Mouse (Mus musculus) embryonic fibroblast, embryonic 13.5 days (primary cell): ENCODE data around the gene Pianp. TPM values are rescaled to one million over a fixed set of nuclear protein-coding genes. Genes with fewer than 3 reads are reported as not detected.

Experiments
- H3K27ac ChIP-seq: 2 replicates; pipeline ENCODE4 v1.5.1; 2012; ENCODE audit warnings: low read length, control low read depth, inconsistent platforms; ENCODE audit not compliant: insufficient read depth
- H3K4me1 ChIP-seq: 2 replicates; pipeline ENCODE4 v1.6.1; 2011; ENCODE audit warnings: low read length; ENCODE audit not compliant: control insufficient read depth, insufficient read depth
- H3K4me3 ChIP-seq: 2 replicates; pipeline ENCODE4 v1.5.1; 2011; ENCODE audit warnings: mild to moderate bottlenecking, control low read depth, low read length; ENCODE audit not compliant: insufficient read depth
- CTCF ChIP-seq: IDR thresholded peaks from 2 replicates; pipeline ENCODE4 v1.5.1; 2011; ENCODE audit warnings: mild to moderate bottlenecking, control low read depth, low read length, moderate library complexity, borderline replicate concordance; ENCODE audit not compliant: insufficient read depth
- POLR2A ChIP-seq: IDR thresholded peaks from 2 replicates; pipeline ENCODE4 v1.6.1; 2011; ENCODE audit warnings: low read depth, mild to moderate bottlenecking, control low read depth, low read length, moderate library complexity
- polyA plus RNA-seq: library from polyadenylated mRNA; stranded (reverse); fragments of >200 nt; gene quantifications from 2 replicates; pipeline ENCODE4 v1.2.4, GENCODE M21; 2011; ENCODE audit warnings: low read depth; ENCODE audit not compliant: missing spikeins, insufficient read length

Gene Pianp
- 1.9 TPM in 1 of 2 replicates, not detected in the other for polyA plus RNA-seq

DNA sequence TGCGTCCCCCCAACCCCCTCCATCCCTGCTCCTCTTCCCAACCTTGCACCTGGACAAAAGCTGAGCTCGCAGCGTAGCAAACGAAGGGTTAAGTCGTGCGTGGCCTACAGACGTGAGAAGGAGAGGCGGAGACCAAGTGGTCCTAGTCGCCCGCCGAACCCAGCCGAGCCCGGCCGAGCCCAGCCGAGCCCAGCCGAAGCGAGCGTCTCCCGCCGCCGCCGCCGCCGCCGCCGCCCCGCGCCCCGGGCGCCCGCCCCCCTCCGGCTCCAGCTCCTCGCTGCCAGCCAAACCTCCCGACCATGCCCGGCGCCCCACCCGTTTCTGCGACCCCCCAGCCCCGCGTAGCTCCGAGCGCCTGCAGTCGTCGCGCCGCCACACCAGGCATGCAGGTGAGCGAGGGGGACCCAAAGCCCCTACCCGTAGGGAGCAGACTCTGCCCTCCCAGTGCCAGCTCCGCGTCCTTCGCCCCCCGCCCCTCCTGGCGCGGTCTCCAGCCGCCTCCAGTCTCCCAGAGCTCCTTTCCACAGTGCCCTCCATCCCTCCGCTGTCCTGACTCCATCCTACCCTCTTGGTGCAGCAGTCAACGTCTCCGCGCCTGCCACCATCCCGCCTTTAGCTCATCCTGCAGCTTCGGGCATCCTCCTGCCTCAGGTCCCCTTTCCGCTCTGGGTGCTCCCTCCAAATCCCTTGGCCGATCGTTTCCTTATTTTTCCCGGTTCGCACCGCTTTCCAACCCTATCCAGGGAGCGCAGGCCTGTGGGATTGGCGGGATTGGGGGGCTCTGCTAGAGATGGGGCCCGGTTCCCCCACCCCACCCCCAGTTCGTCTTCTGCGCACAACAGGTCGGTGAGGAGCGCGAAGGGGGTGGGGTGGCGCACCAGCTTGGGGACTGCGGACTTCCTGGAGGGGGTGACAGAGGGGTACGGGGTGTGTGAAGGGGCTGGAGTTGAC, at the start of gene Pianp:
Gene Pianp, plus strand, starts transcription at position 144 of the 951 bp plus-strand sequence.
- H3K27ac ChIP-seq = no peak within 1 kb of the TSS
- peak within 1 kb of the TSS; percentile 22 for H3K4me3 ChIP-seq
- no peaks in the 10 kb centered on the region for H3K4me1 ChIP-seq
- TF ChIP-seq POLR2A (no peak), CTCF (no peak)

DNA sequence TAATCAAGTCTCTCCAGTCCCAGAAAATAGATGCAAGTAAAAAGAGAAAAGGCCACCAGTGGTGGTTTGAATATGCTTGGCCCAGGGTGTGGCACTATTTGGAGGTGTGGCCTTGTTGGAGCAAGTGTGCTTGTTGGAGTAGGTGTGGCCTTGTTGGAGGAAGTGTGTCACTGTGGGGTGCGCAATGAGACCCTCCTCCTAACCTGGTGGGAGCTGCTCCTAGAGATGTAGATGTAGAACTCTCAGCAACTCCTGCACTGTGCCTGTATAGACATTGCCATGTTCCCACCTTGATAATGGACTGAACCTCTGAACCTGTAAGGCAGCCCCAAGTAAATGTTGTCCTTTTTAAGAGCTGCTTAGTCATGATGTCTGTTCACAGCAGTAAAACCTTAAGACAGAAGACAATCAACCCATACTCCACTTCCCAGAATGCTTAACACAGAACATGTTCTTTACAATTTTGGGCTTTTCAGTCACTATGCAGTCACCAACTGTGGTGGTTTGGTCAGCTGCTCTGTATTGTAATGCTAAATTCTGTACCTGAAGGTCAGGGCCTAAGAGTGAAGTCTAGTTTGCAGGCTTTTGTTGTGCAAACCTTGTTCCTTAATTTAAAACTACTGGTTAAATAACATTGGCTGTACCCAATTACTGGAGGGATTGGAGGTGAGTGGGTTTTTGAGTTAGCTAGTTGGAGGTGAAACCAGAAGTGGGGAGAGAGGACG, 42.3 kb upstream of the Pianp start:
- H3K4me3 ChIP-seq = no peak overlapping the region
- H3K4me1 ChIP-seq = no peaks in the 10 kb centered on the region
- TF ChIP-seq CTCF (no peak), POLR2A (no peak)
- H3K27ac ChIP-seq = no peak overlapping the region

DNA sequence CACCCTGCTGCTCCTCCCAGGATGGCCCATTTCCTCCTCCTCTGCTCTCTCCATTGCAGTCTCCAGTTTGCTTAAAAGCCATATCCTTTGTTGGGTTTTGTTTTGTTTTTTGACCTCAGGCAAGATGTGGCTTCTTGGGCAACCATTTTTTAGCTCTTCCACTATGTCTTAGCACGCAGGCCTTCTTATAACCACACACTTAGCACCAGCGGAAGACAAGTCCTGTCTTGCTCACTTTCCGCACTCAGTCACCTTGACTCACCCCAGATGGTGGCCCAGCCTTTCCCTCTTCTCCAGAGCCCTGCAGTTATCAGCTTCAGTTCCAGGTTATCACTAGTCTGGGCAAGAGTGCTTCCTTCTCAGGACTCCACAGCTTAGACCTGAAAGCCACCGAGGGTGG, 41.3 kb upstream of the Pianp start:
- no peak for TF ChIP-seq CTCF
- TF ChIP-seq POLR2A = no peak
- Histone ChIP-seq H3K4me3 (no peak overlapping the region), H3K27ac (no peak overlapping the region), H3K4me1 (no peaks in the 10 kb centered on the region)

DNA sequence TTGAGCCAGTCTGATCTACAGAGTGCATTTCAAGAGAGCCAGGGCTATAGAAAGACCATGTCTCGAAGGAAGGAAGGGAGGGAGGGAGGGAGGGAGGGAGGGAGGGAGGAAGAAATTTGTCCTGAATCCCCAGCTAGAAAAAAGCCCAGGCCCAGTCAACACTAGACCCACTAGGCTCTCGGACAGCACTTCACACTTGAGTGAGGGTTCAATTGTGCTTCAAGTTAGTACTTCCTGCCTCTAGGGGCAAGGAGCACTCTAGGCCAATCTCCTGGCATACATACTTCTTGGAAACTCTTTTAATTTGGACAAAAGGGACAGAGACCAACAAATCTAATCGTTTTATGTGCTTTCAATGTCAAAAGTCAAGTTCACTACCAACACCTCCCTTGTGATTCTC, 38.4 kb upstream of the Pianp start:
- Histone ChIP-seq H3K27ac (no peak overlapping the region), H3K4me3 (no peak overlapping the region)
- no peak for TF ChIP-seq POLR2A
- TF ChIP-seq CTCF = no peak

DNA sequence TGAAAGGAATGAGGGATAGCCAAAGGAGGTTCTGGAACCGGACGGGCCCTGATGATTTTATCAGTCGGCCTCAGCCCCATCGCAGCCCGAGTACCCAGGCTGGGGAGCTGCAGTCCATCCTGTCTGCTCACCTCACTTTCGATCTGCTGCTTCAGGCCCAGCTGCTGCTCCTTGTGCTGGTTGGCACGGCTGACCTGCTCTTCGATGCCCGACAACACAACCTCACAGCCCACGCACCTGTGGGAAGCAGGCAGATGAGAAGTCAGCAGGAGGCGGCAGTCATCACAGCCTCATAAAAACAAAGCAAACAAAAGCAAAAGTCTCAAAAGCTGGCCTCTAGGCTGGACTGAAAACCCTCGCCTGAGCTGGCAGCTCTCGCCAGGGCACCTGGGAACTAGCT, 36.5 kb upstream of the Pianp start:
- TF ChIP-seq CTCF (no peak), POLR2A (no peak)
- no peaks in the 10 kb centered on the region for H3K4me1 ChIP-seq
- H3K27ac ChIP-seq = no peak overlapping the region
- no peak overlapping the region for H3K4me3 ChIP-seq

More for the DNA sequence above, 38.4 kb upstream of the Pianp start:
- H3K4me1 ChIP-seq = no peaks in the 10 kb centered on the region

DNA sequence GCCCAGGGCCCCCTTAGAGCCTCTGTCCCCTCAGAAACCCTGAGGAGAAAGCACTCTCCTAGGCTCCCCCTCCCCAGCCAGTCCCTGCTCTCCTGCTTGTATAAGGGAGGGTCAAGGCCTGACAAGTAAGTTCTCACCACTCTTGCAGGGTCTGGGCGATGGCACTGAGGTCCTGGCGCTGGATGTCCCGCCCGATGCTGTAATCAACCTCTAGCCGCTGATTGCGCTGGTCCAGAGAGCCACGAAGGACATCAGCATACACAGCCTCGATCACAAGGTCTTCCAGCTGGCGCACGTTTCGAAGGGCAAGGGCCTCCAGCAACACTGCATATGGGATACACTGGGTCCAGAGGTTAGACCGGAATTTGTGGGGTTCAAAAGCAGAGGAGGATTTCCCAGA, 35.5 kb upstream of the Pianp start:
- no peaks in the 10 kb centered on the region for H3K4me1 ChIP-seq
- H3K4me3 ChIP-seq = no peak overlapping the region
- TF ChIP-seq POLR2A (no peak), CTCF (no peak)
- no peak overlapping the region for H3K27ac ChIP-seq

DNA sequence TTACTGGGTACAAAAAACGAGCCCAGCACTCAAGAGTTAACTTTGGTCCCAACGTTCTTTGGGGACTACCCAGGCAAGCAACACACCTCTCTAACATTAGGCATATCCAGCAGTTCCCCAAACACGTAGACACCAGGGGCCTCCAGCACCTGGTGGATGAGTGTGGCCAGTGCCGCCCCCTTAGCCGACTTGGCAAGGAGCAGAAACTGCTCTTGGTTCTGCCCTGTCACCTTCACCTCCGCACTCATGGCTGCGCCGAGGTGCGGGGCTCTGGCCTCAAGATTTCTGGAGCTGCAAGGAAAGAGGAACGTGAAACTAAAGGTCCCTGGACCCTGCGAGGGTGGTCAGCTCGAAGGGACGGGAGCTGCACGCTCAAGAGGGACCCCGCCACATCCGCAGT, 31.9 kb upstream of the Pianp start:
- Histone ChIP-seq H3K27ac (peak overlapping the region; percentile 74), H3K4me3 (peak overlapping the region; percentile 93), H3K4me1 (no peaks in the 10 kb centered on the region)
- no peak for TF ChIP-seq CTCF
- TF ChIP-seq POLR2A = no peak

DNA sequence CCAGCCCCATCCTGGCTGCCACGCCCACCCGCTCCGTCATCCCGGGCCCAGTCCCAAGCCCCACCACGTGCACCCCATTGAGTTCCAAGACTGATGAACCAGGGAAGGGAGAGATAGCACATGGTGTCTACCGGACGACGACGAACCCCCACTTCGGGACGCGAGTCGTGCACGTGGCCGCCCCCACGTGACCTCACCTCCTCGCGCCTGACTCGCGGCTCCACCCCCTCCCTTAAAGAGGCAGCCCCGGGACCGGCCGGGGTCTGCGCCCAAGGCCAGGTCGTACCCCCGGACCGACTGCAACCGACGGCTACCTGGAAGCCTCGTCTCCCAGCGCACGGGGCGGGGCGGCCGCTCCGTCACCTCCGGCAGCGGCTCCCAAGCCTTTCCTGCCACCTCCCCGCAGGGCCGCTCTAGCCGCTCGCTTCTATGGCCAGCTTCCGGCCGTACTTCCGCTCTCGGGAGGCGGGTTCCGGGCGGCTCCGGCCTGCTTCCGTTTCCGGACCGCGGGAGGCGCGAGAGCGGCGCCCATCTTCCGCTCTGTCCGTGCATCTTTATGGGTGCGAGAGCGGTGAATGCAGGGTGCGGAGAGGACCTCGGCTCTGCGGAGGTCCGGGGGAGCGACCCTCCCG, 31.3 kb upstream of the Pianp start, which contains the start of gene Cops7a:
Gene Cops7a, minus strand, starts transcription at position 451 of the 632 bp plus-strand sequence.
- peak within 1 kb of the TSS; percentile 79 for H3K27ac ChIP-seq
- TF ChIP-seq POLR2A (peak; percentile 75), CTCF (no peak)
- no peaks in the 10 kb centered on the region for H3K4me1 ChIP-seq
- H3K4me3 ChIP-seq = peak within 1 kb of the TSS; percentile 93

DNA sequence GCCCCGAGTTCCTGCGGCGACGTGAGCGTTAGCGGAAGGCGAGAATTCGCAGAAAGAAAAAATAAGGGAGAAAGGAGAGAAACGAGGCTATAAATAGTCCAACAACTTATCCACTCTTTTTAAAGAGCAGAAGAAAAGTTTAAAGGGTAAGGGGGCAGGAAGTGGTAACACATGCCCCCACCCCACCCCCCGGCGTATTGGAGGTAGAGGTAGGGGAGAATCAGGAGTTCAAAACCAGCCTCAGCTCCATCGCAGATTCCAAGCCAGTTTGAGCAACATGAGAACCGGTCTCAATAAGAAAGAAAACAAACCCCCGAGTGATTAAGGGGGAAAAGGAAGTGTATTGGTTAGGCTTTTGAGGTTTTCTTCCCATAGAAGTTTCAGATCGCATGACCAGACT, 30.7 kb upstream of the Pianp start:
- peak overlapping the region; percentile 79 for H3K27ac ChIP-seq
- H3K4me3 ChIP-seq = peak overlapping the region; percentile 93
- H3K4me1 ChIP-seq = no peaks in the 10 kb centered on the region
- TF ChIP-seq POLR2A (no peak), CTCF (no peak)
